Mouse (Mus musculus) embryonic facial prominence, embryonic 12.5 days (tissue): ENCODE data around the gene Loxl1. TPM values are rescaled to one million over a fixed set of nuclear protein-coding genes. Genes with fewer than 3 reads are reported as not detected.

ENCODE experiments used
- ATAC-seq: fragments of 200-750 bp; cut with Nextera tagmentation; 2 replicates; pipeline ENCODE4 v1.8.0; 2017; ENCODE audit not compliant: insufficient number of reproducible peaks, insufficient read depth, low FRiP score, low TSS enrichment
- H3K27ac ChIP-seq: fragments of 300-500 bp; sonication (generic); 2 replicates; pipeline ENCODE4 v1.5.1; 2016; ENCODE audit warnings: mild to moderate bottlenecking
- H3K27me3 ChIP-seq: fragments of 300-500 bp; sonication (generic); 2 replicates; pipeline ENCODE4 v1.6.1; 2016; ENCODE audit warnings: mild to moderate bottlenecking, moderate library complexity
- H3K36me3 ChIP-seq: fragments of 300-500 bp; sonication (generic); 2 replicates; pipeline ENCODE4 v1.6.1; 2016; ENCODE audit warnings: mild to moderate bottlenecking
- H3K4me1 ChIP-seq: fragments of 300-500 bp; sonication (generic); 2 replicates; pipeline ENCODE4 v1.6.1; 2016
- H3K4me2 ChIP-seq: fragments of 300-500 bp; sonication (generic); replicated peaks from 2 replicates; pipeline ENCODE4 v1.6.1; 2016; ENCODE audit warnings: mild to moderate bottlenecking, moderate library complexity
- H3K4me3 ChIP-seq: fragments of 300-500 bp; sonication (generic); 2 replicates; pipeline ENCODE4 v1.5.1; 2016; ENCODE audit warnings: mild to moderate bottlenecking
- H3K9ac ChIP-seq: fragments of 300-500 bp; sonication (generic); 2 replicates; pipeline ENCODE4 v1.6.1; 2016; ENCODE audit warnings: mild to moderate bottlenecking, moderate library complexity
- H3K9me3 ChIP-seq: fragments of 300-500 bp; sonication (generic); 2 replicates; pipeline ENCODE4 v1.6.1; 2016; ENCODE audit warnings: mild to moderate bottlenecking, moderate library complexity
- WGBS: fragments of 180-500 bp; shearing (Covaris S2); methylation state at CpG from one replicate; pipeline ENCODE4 v1.1.7; 2016; 5-methylcytosine and 5-hydroxymethylcytosine counted together
- polyA plus RNA-seq: library from polyadenylated mRNA; unstranded; fragments of >200 nt; fragmentation: Nextera tagmentation; extraction: Ambion mirVana; gene quantifications from 2 replicates; pipeline ENCODE4 v1.2.1, GENCODE M21; 2016

Gene Loxl1
- polyA plus RNA-seq, 1 experiment from 2014 or later = 29.3 TPM

- H3K9me3 ChIP-seq = no peaks in the 10 kb centered on the region
- ATAC-seq = no peak
- no peaks in the 10 kb centered on the region for H3K27me3 ChIP-seq
- no peak overlapping the region for H3K27ac ChIP-seq
- H3K4me2 ChIP-seq = no peak overlapping the region
- H3K36me3 ChIP-seq = no peaks in the 10 kb centered on the region
- H3K4me1 ChIP-seq = peaks cover 35% of the 10 kb centered on the region
- 84% methylated on average over 6 of the region's 6 CpGs for WGBS
- no peak overlapping the region for H3K9ac ChIP-seq
- H3K4me3 ChIP-seq = no peak overlapping the region
Observed at GRCm38 (mm10) chr9:58243696-58244095, 69.3 kb downstream of the Loxl1 start.

- Histone ChIP-seq H3K9ac (no peak overlapping the region), H3K27me3 (no peaks in the 10 kb centered on the region), H3K36me3 (no peaks in the 10 kb centered on the region), H3K4me3 (no peak overlapping the region), H3K9me3 (no peaks in the 10 kb centered on the region), H3K4me2 (no peak overlapping the region), H3K27ac (no peak overlapping the region), H3K4me1 (peaks cover 30% of the 10 kb centered on the region)
- 85% methylated on average over 5 of the region's 5 CpGs for WGBS
- no peak for ATAC-seq
Observed at GRCm38 (mm10) chr9:58242696-58243095, 70.3 kb downstream of the Loxl1 start.

GRCm38 (mm10) chr9:58241780-58242485 lies 71.1 kb downstream of the Loxl1 start:
- H3K9ac ChIP-seq = no peak overlapping the region
- no peaks in the 10 kb centered on the region for H3K36me3 ChIP-seq
- H3K4me1 ChIP-seq = peaks cover 24% of the 10 kb centered on the region
- no peaks in the 10 kb centered on the region for H3K9me3 ChIP-seq
- 43% methylated on average over 9 of the region's 9 CpGs for WGBS
- no peak overlapping the region for H3K4me2 ChIP-seq
- no peak overlapping the region for H3K4me3 ChIP-seq
- no peaks in the 10 kb centered on the region for H3K27me3 ChIP-seq
- peak overlapping the region; percentile 37; the same call in 1 of the 2 replicates for H3K27ac ChIP-seq
- peak; percentile 80; the same call in 1 of the 2 replicates for ATAC-seq

Other genes with a start within 250 kb of the Loxl1 start
- gene Stra6, start 249.4 kb downstream of the Loxl1 start, polyA plus RNA-seq = 30.1 and 38.1 TPM in 2 replicates
- 0.13 and 0.50 TPM in 2 replicates for gene Ccdc33, start 194.4 kb downstream of the Loxl1 start, polyA plus RNA-seq
- gene Islr, start 108.9 kb downstream of the Loxl1 start, polyA plus RNA-seq = 88.0 and 95.6 TPM in 2 replicates
- gene Islr2, start 108.9 kb downstream of the Loxl1 start, polyA plus RNA-seq = 5.3 and 7.3 TPM in 2 replicates
- gene Pml, start 63.4 kb downstream of the Loxl1 start, polyA plus RNA-seq = 14.0 and 16.0 TPM in 2 replicates
- gene Stoml1, start 60.0 kb downstream of the Loxl1 start, polyA plus RNA-seq = 40.9 and 44.2 TPM in 2 replicates
- gene Tbc1d21, start 57.3 kb upstream of the Loxl1 start, polyA plus RNA-seq = not detected in 2 replicates
- 5.9 and 6.1 TPM in 2 replicates for gene Insyn1, start 175.4 kb upstream of the Loxl1 start, polyA plus RNA-seq
- gene Cd276, start 242.3 kb upstream of the Loxl1 start, polyA plus RNA-seq = 56.3 and 57.3 TPM in 2 replicates